Mouse (Mus musculus): ENCODE measurements around the gene 9330182L06Rik. TPM values are rescaled to one million over a fixed set of nuclear protein-coding genes. Genes with fewer than 3 reads are reported as not detected.
A peak's percentile ranks its signal among the peaks of the same experiment; 100 is the strongest.

Gene 9330182L06Rik
- polyA plus RNA-seq, 1 experiment from 2014 or later, result 3.9 TPM

GRCm38 (mm10) chr5:9338756-9339510, 73.0 kb downstream of the 9330182L06Rik start:
- H3K27me3 ChIP-seq, result no peaks in the 10 kb centered on the region
- no peaks in the 10 kb centered on the region for H3K4me1 ChIP-seq (replicated peaks)
- no peak overlapping the region for H3K4me2 ChIP-seq
- H3K4me3 ChIP-seq (replicated peaks), result no peak overlapping the region
- no peaks in the 10 kb centered on the region for H3K9me3 ChIP-seq
- 74% methylated on average over 7 of the region's 7 CpGs for WGBS
- H3K36me3 ChIP-seq, result no peaks in the 10 kb centered on the region
- ATAC-seq (ENCODE audit: insufficient number of reproducible peaks, insufficient read depth, low FRiP score, low TSS enrichment, low read depth), result peak; percentile 42; the same call in 1 of the 2 replicates
- H3K27ac ChIP-seq, result no peak overlapping the region
- no peak overlapping the region for H3K9ac ChIP-seq (replicated peaks)

GRCm38 (mm10) chr5:9339511-9340173, 73.7 kb downstream of the 9330182L06Rik start:
- H3K36me3 ChIP-seq, result no peaks in the 10 kb centered on the region
- no peak for ATAC-seq (ENCODE audit: insufficient number of reproducible peaks, insufficient read depth, low FRiP score, low TSS enrichment, low read depth)
- H3K9me3 ChIP-seq, result no peaks in the 10 kb centered on the region
- H3K9ac ChIP-seq (replicated peaks), result no peak overlapping the region
- H3K4me3 ChIP-seq (replicated peaks), result no peak overlapping the region
- no peak overlapping the region for H3K4me2 ChIP-seq
- no peaks in the 10 kb centered on the region for H3K4me1 ChIP-seq (replicated peaks)
- no peaks in the 10 kb centered on the region for H3K27me3 ChIP-seq
- no peak overlapping the region for H3K27ac ChIP-seq
- WGBS, result 87% methylated on average over 8 of the region's 8 CpGs

GRCm38 (mm10) chr5:9344581-9344980, 78.7 kb downstream of the 9330182L06Rik start:
- Histone ChIP-seq H3K4me1 (replicated peaks) (no peaks in the 10 kb centered on the region), H3K36me3 (no peaks in the 10 kb centered on the region), H3K9me3 (no peaks in the 10 kb centered on the region), H3K4me2 (no peak overlapping the region), H3K9ac (replicated peaks) (no peak overlapping the region), H3K27me3 (no peaks in the 10 kb centered on the region), H3K4me3 (replicated peaks) (no peak overlapping the region), H3K27ac (no peak overlapping the region)
- WGBS, result 48% methylated on average over 5 of the region's 5 CpGs
- ATAC-seq (ENCODE audit: insufficient number of reproducible peaks, insufficient read depth, low FRiP score, low TSS enrichment, low read depth), result no peak

- Histone ChIP-seq H3K9ac (replicated peaks) (no peak overlapping the region), H3K4me1 (replicated peaks) (no peaks in the 10 kb centered on the region), H3K9me3 (no peaks in the 10 kb centered on the region), H3K27me3 (no peaks in the 10 kb centered on the region), H3K4me2 (no peak overlapping the region), H3K27ac (no peak overlapping the region), H3K4me3 (replicated peaks) (no peak overlapping the region), H3K36me3 (no peaks in the 10 kb centered on the region)
- ATAC-seq (ENCODE audit: insufficient number of reproducible peaks, insufficient read depth, low FRiP score, low TSS enrichment, low read depth), result no peak
- WGBS, result 84% methylated on average over 10 of the region's 10 CpGs
Observed at GRCm38 (mm10) chr5:9345038-9345617, 79.2 kb downstream of the 9330182L06Rik start.

- Histone ChIP-seq H3K9ac (replicated peaks) (no peak overlapping the region), H3K9me3 (no peaks in the 10 kb centered on the region), H3K36me3 (no peaks in the 10 kb centered on the region), H3K4me1 (replicated peaks) (no peaks in the 10 kb centered on the region), H3K27me3 (no peaks in the 10 kb centered on the region), H3K27ac (no peak overlapping the region), H3K4me3 (replicated peaks) (no peak overlapping the region), H3K4me2 (no peak overlapping the region)
- no peak for ATAC-seq (ENCODE audit: insufficient number of reproducible peaks, insufficient read depth, low FRiP score, low TSS enrichment, low read depth)
- 91% methylated on average over 3 of the region's 3 CpGs for WGBS
Observed at GRCm38 (mm10) chr5:9345625-9346024, 79.7 kb downstream of the 9330182L06Rik start.

GRCm38 (mm10) chr5:9346510-9346909, 80.6 kb downstream of the 9330182L06Rik start:
- Histone ChIP-seq H3K4me2 (no peak overlapping the region), H3K4me3 (replicated peaks) (no peak overlapping the region), H3K4me1 (replicated peaks) (no peaks in the 10 kb centered on the region), H3K9me3 (no peaks in the 10 kb centered on the region), H3K9ac (replicated peaks) (no peak overlapping the region), H3K36me3 (no peaks in the 10 kb centered on the region), H3K27me3 (no peaks in the 10 kb centered on the region), H3K27ac (no peak overlapping the region)
- ATAC-seq (ENCODE audit: insufficient number of reproducible peaks, insufficient read depth, low FRiP score, low TSS enrichment, low read depth), result no peak
- 86% methylated on average over 4 of the region's 4 CpGs for WGBS

GRCm38 (mm10) chr5:9352163-9352562, 86.2 kb downstream of the 9330182L06Rik start:
- H3K4me3 ChIP-seq (replicated peaks), result no peak overlapping the region
- H3K9ac ChIP-seq (replicated peaks), result no peak overlapping the region
- H3K27me3 ChIP-seq, result no peaks in the 10 kb centered on the region
- ATAC-seq (ENCODE audit: insufficient number of reproducible peaks, insufficient read depth, low FRiP score, low TSS enrichment, low read depth), result no peak
- H3K4me2 ChIP-seq, result no peak overlapping the region
- H3K4me1 ChIP-seq (replicated peaks), result no peaks in the 10 kb centered on the region
- no peak overlapping the region for H3K27ac ChIP-seq
- H3K9me3 ChIP-seq, result no peaks in the 10 kb centered on the region
- WGBS, result 84% methylated on average over 5 of the region's 5 CpGs
- no peaks in the 10 kb centered on the region for H3K36me3 ChIP-seq

- Histone ChIP-seq H3K36me3 (no peaks in the 10 kb centered on the region), H3K4me2 (no peak overlapping the region), H3K9me3 (no peaks in the 10 kb centered on the region), H3K4me3 (replicated peaks) (no peak overlapping the region), H3K27me3 (no peaks in the 10 kb centered on the region), H3K9ac (replicated peaks) (no peak overlapping the region), H3K4me1 (replicated peaks) (no peaks in the 10 kb centered on the region), H3K27ac (no peak overlapping the region)
- no peak for ATAC-seq (ENCODE audit: insufficient number of reproducible peaks, insufficient read depth, low FRiP score, low TSS enrichment, low read depth)
- WGBS, result 43% methylated on average over 1 of the region's 1 CpGs
Observed at GRCm38 (mm10) chr5:9352646-9353045, 86.7 kb downstream of the 9330182L06Rik start.

- Histone ChIP-seq H3K4me1 (replicated peaks) (no peaks in the 10 kb centered on the region), H3K27me3 (no peaks in the 10 kb centered on the region), H3K4me2 (no peak overlapping the region), H3K27ac (no peak overlapping the region), H3K9ac (replicated peaks) (no peak overlapping the region), H3K9me3 (no peaks in the 10 kb centered on the region), H3K36me3 (no peaks in the 10 kb centered on the region), H3K4me3 (replicated peaks) (no peak overlapping the region)
- ATAC-seq (ENCODE audit: insufficient number of reproducible peaks, insufficient read depth, low FRiP score, low TSS enrichment, low read depth), result no peak
- WGBS, result 94% methylated on average over 1 of the region's 1 CpGs
Observed at GRCm38 (mm10) chr5:9354257-9354656, 88.3 kb downstream of the 9330182L06Rik start.

- Histone ChIP-seq H3K4me1 (replicated peaks) (no peaks in the 10 kb centered on the region), H3K36me3 (no peaks in the 10 kb centered on the region), H3K9ac (replicated peaks) (no peak overlapping the region), H3K4me3 (replicated peaks) (no peak overlapping the region), H3K4me2 (no peak overlapping the region), H3K9me3 (no peaks in the 10 kb centered on the region), H3K27ac (no peak overlapping the region), H3K27me3 (no peaks in the 10 kb centered on the region)
- WGBS, result 44% methylated on average over 2 of the region's 2 CpGs
- ATAC-seq (ENCODE audit: insufficient number of reproducible peaks, insufficient read depth, low FRiP score, low TSS enrichment, low read depth), result no peak
Observed at GRCm38 (mm10) chr5:9358076-9358475, 92.2 kb downstream of the 9330182L06Rik start.

- WGBS, result 83% methylated on average over 7 of the region's 7 CpGs
- no peak for ATAC-seq (ENCODE audit: insufficient number of reproducible peaks, insufficient read depth, low FRiP score, low TSS enrichment, low read depth)
- H3K27ac ChIP-seq, result no peak overlapping the region
- H3K4me2 ChIP-seq, result no peak overlapping the region
- no peaks in the 10 kb centered on the region for H3K4me1 ChIP-seq (replicated peaks)
- no peak overlapping the region for H3K9ac ChIP-seq (replicated peaks)
- no peaks in the 10 kb centered on the region for H3K27me3 ChIP-seq
- H3K4me3 ChIP-seq (replicated peaks), result no peak overlapping the region
- no peaks in the 10 kb centered on the region for H3K9me3 ChIP-seq
- no peaks in the 10 kb centered on the region for H3K36me3 ChIP-seq
Observed at GRCm38 (mm10) chr5:9361982-9362661, 96.2 kb downstream of the 9330182L06Rik start.

Data from limb, embryonic 12.5 days (tissue).